Mouse (Mus musculus) cerebellum, adult 11 months (tissue): ENCODE measurements at regions not wholly inside any gene's neighbourhood (a gene's known extent, or its start where the extent isn't known, plus 50 kb on each side); places are given as distances from the start of the nearest gene placed in this dataset.

Source experiments
- DNase-seq: peaks from one replicate; pipeline ENCODE4 v3.0.0; 2022

DNA sequence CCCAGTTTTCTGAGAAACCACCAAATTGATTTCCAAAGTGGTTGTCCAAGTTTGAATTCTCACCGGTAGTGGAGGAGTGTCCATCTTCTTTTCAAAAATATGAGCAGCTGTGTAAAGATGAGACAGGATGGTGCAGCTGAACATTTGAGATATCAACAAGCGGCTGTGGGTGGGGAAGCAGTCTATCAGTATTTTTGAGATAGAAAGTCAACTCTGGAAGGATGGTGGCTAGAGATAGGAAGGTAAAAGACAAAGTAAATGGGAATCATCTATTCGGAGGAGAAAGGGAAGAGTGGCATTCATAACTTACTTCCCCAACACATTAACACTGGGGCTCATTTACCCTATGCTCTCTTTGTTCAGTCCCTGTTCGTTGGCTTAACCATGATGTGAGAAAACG is 146.9 kb upstream of the Gmnc start:
- no peak for DNase-seq

DNA sequence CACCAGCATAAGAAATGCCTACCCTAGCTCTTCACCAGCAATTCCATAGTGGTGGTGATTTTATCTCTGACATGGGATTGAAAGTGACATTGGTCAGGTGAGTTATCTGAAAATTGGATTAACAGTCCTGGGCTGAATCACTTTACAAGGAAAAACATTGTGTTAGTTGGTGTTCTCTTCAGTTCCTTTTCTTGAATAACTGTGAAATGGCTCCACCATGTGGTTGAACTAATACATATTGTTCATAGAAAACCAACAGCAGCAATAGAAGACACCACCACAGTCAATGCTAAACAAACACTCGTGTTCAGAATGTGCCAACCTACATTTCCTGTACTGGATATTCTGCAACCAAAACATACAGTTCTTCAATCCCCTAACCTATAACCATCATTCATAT is 147.5 kb upstream of the Gmnc start:
- DNase-seq: no peak

- DNase-seq: peak; percentile 22
Observed at GRCm38 (mm10) chr16:27140037-27140436, 148.6 kb upstream of the Gmnc start.

- no peak for DNase-seq
Observed at GRCm38 (mm10) chr16:27155805-27156204, 151.5 kb upstream of the Ostn start.

- no peak for DNase-seq
Observed at GRCm38 (mm10) chr16:27195650-27196049, 111.6 kb upstream of the Ostn start.
